Mouse (Mus musculus): Measurements from ENCODE around the gene Izumo4.

Izumo4 gene

DNA sequence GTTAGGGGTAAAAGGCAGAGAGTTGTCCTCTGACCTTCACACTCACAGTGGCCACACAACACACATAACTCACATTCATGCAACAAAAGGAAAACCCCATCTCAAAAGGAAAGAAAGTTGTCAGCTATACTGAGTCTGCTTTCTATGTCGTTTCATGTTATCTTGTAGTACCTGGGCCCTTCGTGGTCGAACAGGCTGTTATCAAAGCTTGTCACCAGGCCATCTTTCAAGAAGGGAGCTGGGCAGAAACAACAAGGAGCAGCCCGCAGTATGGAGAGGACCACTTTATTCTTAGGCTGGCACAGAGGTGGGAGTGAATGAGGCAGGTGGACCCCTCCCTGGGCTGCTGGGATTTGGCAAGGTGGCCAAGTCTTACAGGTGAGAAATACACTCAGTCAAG is 17.0 kb upstream of the Izumo4 start:
- DNase-seq (ENCODE audit: inconsistent age in 2 of 2, low spot score in 1 of 2): no peak

DNA sequence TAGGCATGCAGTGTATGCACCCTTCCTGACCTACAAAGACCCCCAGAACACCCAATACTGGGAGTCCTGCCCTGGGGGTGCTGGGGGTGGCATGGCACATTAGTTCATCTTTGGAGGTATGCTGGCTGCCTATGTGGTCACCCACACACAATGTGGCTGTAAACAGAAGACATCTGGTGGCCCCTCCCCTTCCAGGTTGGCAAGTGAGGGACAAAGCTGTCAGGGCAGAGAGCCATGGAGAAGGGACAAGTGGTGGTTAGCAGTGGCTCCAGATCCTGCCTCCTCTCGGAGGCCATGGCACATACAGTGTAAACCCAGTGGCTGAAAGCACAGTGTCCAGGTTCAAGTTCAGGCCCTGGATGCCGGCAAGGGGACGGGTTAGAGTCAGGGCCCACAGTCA is 15.4 kb upstream of the Izumo4 start:
- DNase-seq (ENCODE audit: inconsistent age in 2 of 2, low spot score in 1 of 2): no peak

DNA sequence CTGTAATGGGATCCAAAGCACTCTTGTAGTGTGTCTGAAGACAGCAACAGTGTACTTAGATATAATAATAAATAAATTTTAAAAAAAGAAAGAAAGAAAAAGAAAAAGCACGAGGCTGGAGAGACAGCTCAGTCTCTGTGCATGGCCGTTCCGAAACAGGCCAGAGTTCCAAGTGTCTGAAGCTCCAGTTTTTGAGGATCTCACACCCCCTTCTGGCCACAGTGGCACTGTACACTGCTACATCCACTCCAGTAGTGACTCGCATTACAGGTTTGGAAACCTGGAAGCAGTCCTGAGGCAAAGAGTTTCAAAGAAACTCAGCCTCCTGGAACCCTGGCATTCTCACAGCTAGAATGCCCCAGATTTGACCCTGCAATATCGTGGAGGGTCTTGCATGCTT is 14.1 kb upstream of the Izumo4 start:
- peak; percentile 80 to 93 for DNase-seq (ENCODE audit: inconsistent age in 2 of 2, low spot score in 1 of 2)

DNA sequence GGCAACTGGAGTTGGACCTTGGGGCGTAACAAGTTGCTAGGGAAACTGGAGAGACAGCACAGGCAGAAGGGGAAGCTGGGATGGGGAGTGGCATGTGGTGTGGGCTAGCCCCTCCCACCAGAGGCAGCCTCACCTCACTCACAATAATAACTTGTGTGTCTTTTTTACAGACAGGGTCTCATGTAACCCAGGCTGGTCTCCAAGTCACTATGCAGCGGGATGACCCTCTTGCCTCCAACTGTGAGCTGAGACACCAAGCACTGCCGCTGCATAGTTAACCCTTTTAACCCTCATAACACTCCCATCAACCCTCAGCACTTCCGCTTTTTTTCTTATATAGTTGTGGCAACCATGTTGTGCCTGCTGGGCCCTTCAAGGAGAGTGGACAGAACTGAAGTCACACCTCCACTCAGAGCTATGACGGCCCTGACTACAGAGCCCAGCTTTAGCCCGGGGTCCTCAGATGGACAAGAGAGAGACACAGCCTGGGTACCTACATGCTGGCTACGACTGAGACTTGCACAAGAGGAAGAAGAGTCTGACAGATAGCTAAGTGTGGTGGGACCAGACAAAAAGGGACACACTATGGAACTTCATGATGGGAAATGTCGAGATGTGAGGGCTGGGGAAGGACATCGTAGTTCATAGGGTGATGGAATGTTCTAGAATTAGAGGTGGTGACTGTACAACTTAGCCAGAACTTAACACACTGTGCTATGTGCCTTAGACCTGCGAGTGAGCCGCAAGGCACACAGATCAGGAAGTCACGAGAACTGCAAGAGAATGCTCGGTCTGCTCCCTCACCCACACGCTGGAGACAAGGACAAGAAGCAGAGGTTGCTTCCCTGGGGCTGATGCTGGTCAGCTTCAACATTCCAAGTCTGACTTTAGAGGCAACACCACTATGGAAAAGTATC is 9.5 kb upstream of the Izumo4 start:
- DNase-seq (ENCODE audit: inconsistent age in 2 of 2, low spot score in 1 of 2): no peak

DNA sequence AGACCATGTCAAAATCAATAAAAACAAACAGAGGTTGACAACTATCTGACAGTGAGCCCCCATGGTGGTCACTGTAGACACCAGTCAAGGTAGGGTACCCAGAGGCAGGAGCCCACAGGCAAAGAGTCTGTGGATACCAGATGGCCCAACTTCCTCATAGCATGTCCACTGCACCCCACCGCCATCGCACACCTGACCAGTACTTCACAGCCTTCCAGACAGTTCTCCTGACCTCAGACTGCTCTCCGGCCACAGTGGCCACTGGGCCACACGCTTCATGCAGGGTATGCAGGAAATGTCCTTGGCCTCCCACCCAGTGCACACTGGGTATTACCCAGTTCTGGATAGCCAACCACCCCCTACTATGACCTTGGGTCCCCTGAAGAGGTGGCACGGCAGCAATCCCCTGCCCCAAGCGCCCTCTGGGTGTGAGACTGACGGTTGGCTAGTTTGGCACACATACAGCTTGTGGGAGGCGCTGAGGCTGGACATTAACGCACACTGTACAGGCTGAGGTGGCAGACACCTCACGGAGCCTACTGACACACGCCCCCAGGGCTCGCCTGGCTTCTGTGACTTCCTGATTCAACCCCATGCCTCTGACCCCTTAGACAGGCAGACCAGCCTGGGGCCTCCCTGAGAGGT is 8.5 kb upstream of the Izumo4 start:
- DNase-seq (ENCODE audit: inconsistent age in 2 of 2, low spot score in 1 of 2): no peak

DNA sequence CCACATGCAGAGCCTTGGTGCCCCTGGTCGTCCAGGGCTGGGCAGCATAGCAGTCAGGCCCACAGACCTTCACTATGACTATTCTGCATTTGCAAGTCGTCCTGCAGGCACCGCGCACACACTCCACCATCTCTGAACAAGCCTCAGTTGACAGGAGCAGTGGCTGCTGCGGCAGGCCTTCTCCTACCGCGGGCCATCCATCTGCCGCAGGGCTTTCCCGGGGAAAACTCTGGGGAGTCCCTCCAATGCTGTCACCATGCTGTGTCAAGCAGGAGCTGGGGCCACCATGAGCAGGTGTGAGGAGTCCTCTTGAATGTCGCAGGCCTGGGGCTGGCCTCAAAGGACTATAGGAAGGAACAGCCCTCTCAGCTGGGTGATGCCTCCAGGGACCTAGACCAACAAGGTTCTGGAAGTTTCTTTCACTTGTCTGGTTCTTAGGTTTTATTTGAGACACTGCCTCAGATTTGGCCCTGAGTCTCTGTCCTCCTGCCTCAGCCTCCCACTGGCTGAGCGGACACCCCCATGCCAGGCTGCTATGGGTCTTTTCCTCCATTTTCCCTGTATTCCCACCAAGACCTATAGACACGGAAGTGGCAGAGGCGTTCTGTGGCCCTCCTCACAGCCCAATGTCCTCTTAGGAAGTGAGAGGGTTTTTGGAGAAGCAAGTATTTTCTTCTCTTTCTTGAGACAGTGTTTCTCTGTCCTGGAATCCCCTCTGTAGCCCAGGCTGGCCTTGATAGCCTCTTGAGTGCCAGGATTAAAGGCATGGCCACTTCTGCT is 7.6 kb upstream of the Izumo4 start:
- DNase-seq (ENCODE audit: inconsistent age in 2 of 2, low spot score in 1 of 2): no peak

DNA sequence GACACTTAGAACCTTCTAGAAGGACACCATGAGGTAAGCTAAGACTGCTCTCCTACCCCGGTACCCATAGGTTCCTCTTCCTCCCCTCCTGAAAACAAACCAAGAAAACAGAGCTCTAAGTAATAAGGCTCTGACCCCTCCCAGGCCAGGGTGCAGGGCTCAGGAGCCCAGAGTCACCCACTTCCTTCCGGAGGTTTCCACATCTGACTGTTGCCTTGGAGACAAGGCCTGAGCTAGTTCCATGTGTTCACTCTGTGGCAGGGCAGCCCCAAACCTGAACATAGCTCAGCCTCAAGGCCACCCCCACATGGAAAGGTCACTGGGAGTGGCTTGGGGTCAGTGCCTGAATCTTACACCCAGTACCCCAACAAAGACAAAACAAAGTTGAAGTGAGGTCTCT is 6.8 kb upstream of the Izumo4 start:
- DNase-seq (ENCODE audit: inconsistent age in 2 of 2, low spot score in 1 of 2): peak; percentile 75 to 87

DNA sequence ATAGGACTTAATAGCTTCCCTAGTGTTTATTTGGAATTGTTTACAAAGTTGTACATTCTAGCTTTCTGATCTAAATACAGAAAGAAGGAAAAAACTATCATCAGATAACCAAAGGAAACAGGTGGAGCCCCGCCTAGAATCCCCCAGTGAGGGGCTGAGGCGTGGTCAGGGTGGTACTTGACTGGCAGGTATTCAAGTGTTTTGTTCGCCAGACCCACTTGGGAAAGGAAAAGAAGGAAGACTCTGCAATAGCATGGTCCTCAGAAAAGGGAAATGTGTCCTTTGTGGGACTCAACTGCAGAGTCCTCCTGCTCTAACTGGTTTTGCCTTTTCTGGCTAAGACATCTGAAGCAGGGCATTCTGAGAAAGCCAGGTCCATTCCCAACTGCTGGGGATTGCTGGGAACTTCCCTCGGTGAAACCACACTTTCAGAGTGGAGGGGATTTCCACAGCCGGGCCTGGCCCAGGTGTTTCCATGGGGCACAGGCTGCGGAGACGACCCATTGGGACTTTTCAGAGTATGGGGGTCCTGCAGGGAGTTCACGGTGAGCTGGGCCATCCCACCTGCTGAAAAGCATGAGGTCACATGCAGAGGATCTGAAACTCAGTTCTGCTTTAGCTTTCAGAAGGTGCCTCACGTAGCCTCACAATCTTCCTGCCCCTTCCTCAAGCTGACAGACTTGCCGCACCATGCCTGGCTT is 6.0 kb upstream of the Izumo4 start:
- no peak for DNase-seq (ENCODE audit: inconsistent age in 2 of 2, low spot score in 1 of 2)

DNA sequence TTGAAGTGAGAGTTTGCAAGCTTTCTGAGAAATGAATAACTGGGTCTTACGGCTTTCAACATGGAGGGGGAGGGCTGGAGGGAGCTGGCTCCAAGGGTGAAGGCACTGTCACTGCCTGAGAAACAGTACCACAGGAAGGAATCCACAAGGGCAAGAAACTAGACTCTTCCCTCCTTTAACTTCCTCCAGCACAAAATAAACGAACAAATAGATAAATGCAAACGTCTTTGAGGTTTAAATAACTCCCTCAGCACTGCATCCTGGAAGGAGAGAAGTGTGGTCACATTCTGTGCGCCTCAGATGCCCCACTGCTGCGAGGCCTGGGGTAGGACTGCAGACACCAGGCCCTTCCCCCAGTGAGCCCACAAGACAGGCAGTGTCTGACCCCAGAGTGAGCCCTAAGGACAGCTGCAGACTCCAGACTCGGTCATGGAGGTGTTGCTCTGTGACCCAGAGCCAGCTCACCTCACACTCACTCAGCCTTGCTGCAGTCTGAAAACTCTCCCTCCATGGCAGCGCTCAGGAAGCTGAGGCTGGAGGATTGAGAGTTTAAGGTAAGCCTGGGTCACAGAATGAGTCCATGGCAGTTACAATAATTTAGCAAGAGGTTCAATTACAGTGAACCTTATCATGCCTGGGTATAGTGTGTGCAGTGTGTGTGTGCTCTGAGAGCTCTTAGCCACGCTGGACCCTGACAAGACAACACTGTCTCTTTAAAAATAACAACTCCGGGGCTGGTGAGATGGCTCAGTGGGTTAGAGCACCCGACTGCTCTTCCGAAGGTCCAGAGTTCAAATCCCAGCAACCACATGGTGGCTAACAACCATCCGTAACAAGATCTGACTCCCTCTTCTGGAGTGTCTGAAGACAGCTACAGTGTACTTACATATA is 5.2 kb upstream of the Izumo4 start:
- no peak for DNase-seq (ENCODE audit: inconsistent age in 2 of 2, low spot score in 1 of 2)

DNA sequence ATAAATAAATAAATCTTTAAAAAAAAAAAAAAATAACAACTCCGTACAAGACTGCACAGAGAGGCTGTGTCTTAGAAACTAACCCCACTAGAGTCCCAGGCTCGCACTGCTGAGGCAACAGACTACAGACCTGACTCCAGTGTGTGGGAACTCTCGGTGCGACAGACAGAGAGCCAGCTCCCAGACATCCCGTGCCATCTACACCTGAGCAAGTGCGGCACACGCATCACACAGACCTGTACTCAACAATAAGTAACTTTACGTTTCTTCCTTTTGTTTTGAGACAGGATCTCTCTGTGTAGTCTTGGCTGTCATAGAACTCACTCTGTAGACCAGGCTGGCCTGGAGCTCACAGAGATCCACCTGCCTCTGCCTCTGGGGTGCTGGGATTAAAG is 4.6 kb upstream of the Izumo4 start:
- DNase-seq (ENCODE audit: inconsistent age in 2 of 2, low spot score in 1 of 2): no peak

DNA sequence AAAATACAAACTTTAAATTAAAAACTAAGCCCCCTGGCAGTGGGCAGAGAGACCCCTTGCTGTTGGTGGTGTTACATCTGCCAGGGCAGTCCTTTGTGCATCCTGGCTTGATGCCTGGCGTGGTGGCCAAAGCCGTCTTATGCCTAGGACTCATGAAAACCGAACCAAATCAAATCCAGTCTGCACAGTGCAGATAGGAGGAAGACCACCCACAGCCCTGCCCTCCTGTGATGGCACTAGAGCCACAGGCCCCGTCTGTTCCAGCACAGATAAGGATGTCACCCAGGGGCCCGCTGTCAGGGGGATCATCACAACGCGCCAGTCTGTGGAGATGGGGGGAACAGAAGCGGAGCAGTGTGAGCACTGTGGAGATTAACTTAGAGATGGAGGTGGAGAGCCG is 4.2 kb upstream of the Izumo4 start:
- DNase-seq (ENCODE audit: inconsistent age in 2 of 2, low spot score in 1 of 2): no peak

DNA sequence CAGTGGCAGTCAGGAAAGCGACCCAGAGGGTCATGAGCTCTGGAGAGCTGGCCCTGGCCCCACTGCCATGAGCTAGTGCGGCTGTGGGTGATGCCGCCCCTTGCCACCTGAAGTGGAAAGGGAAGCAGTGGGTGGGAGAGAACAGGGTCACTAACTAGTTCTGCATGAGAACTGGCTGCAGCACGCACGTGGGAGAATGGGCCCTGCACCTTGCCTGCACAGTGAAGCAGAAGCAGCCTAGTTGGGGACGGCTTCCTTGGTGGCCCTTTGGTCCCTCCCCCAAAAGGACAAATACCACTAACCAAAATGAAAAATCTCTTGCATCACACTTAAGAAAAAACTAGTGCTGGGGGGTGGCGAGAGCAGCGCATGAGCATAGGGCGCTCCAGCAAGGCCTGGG is 3.4 kb upstream of the Izumo4 start:
- DNase-seq (ENCODE audit: inconsistent age in 2 of 2, low spot score in 1 of 2): no peak

DNA sequence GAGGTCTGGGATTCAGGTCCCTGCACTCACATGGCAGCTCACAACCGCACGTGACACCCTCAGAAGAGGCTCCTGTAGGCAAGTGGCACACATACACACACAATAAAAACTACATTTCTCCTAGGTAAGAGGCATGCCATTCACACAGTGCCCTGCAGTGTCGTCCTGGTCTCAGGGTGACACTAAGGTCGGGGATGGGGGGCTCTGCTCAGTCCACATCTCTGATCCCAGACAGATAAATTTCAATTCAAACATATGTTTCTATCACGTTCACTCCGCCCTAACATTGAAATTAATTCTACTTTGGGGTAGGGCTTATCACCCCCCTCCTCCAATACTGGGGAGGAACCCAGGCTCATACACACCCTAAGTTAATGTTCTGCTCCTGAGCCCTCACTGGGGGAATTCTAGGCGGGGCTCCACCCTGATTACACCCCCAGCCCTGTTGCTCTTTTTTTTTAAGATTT is 1.9 kb upstream of the Izumo4 start:
- no peak for DNase-seq (ENCODE audit: inconsistent age in 2 of 2, low spot score in 1 of 2)

DNA sequence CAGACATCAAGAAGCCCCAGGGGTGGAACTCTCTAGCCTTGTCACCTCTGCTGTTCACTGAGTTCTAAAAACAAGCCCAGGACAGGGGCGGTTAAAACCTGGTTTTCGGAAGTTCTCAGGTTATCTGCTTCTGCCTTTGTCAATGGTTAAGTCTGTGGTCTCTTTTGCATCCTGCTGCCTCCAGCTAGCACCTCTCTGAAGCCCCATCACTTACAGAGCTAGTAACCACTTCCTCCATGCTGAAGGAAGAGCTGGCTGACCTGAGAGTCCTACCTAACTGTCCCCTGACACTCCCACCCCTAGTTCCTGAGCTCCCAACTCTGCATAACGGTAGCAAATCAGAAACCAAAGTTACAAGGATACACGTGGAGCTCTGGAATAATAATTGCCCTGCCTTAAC is 1.3 kb upstream of the Izumo4 start:
- DNase-seq (ENCODE audit: inconsistent age in 2 of 2, low spot score in 1 of 2): no peak

DNA sequence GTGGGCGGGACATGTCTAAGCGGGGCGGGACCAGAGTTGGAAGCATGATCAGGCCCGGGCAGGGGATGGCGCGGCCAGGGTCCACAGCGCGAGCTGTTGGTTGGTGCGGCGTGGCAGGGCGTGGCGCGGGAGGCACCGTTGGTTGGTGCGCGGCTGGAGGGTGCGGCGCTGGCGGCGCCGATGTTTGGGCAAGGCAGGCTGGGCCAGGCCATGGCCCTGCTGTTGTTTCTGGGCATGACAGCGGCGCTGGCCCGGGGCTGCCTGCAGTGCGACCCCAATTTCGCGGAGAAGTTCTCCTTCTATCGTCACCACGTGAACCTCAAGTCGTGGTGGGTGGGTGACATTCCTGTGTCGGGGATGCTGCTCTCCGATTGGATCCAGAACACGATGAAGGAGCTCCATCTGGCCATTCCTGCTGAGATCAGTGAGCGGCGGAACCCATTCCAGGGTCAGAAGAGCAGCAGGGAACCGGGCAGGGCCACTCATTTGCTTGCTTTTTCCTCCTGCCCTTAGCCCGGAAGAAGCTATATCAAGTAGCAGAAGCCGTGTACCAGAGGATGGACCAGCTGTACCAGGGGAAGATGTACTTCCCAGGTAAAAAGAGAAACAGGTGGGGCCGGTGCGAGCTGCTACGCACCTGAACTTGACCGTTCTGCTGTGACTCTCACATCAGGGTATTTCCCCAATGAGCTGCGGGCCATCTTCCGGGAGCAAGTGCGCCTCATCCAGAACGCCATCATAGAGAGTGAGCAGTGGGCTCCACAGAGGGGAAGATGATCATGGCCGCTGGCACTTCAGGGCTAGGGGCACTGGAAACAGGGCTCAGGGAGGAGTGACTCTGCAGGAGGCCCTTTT is 779 bp downstream of the Izumo4 start:
- DNase-seq (ENCODE audit: inconsistent age in 2 of 2, low spot score in 1 of 2): peak; percentile 98 to 99

DNA sequence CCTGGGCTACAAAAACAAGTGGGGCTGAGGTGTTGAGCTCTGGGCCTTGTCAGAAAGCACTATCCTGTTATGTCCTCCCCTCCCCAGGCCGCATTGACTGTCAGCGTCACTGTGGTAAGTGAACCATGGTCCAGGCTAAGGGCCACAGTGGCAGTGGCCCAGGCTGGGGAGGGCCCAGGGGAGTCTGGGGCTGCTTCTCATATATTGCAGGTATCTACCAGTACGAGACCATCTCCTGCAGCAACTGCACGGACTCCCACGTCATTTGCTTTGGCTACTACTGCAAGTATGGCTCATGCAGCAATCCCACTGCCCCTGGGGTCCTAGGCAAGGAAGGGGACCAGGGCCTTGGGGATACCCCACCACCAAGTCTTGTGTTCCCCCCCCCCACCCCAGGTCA is 1.7 kb downstream of the Izumo4 start:
- no peak for DNase-seq (ENCODE audit: inconsistent age in 2 of 2, low spot score in 1 of 2)

DNA sequence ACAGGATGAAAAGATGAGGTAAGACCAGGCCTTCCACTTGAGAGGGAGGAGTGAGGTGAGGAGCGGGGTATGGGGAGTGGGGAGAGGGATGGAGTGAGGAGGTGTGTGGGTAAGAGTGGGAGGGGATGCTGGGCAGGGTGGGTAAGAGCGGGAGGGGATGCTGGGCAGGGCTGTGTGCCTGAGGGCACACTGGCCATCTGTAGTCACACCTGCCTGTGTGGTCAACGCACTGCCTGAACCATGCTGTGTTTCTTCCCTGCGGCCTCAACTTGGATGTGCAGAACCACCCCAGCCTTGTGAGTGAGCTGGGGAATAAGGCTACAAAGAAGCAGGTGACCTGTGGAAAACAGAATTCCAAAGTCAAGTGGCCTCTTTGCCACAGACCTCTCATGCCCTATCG is 2.4 kb downstream of the Izumo4 start:
- DNase-seq (ENCODE audit: inconsistent age in 2 of 2, low spot score in 1 of 2): no peak

DNA sequence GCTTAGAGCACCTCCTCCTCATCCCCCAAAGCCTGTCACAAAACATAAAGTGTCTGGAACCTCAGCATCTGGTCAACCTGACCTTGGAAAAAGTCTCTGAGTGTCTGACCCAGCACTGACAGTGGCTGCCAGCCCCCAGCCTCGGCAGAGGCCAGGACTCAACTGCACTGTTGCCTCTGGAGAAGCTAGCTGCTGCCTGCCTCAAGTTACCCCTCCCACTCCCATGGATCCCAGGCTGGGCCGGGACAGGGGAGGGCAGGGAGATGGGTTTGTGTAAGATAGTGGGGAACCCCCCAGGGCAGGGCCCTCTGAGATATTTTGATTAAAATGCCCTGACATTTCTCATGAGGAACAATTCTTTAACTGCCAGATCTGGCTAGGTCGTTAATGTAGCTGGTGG is 3.0 kb downstream of the Izumo4 start:
- DNase-seq (ENCODE audit: inconsistent age in 2 of 2, low spot score in 1 of 2): no peak

DNA sequence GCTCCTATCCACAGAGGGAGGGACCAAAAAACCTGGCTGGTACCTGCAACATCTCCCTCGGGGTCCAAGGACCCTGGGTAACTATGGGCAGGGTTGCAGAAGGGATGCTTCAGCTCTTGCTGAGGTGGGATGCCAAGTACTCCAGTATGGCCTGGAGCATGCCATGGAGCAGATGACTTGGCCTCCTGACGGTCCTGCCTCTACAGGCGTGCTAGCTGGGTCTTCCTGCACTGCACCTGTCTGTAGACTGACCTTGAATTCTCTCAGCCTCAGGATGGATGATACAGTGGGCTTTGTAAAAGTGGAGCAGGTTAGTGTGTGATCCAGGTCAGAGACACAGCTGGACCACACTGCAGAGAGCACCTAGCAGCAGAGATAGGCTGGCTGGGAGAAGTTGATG is 3.5 kb downstream of the Izumo4 start:
- DNase-seq (ENCODE audit: inconsistent age in 2 of 2, low spot score in 1 of 2): no peak

Measured in adrenal gland, adult (tissue).